Mouse (Mus musculus): ENCODE measurements around the gene Glb1.

GRCm38 (mm10) chr9:114416646-114417517 lies 16.0 kb downstream of the Glb1 start:
- TF ChIP-seq HCFC1 (IDR thresholded peaks at IDR 0.05; ENCODE audit: borderline replicate concordance, insufficient read depth, low read length) (no peak), ZNF384 (IDR thresholded peaks at IDR 0.05; ENCODE audit: low read depth, low read length) (no peak), MAFK (IDR thresholded peaks at IDR 0.05; ENCODE audit: insufficient read depth, low read depth, low read length) (no peak), CHD2 (IDR thresholded peaks at IDR 0.05; ENCODE audit: low read depth, low read length) (no peak)

Data from ES-E14 (cell line).